Mouse (Mus musculus) megakaryocyte, embryonic 14.5 days (primary cell): ENCODE data around the gene Arpc5l.

Experiments used
- FLI1 ChIP-seq: IDR thresholded peaks from 2 replicates; pipeline ENCODE4 v1.6.1; 2012; ENCODE audit warnings: low read length, inconsistent platforms, mixed read lengths
- GATA1 ChIP-seq: IDR thresholded peaks from 3 replicates; pipeline ENCODE4 v1.6.1; 2012; ENCODE audit warnings: mixed read lengths, low read length, inconsistent platforms, borderline replicate concordance

DNA sequence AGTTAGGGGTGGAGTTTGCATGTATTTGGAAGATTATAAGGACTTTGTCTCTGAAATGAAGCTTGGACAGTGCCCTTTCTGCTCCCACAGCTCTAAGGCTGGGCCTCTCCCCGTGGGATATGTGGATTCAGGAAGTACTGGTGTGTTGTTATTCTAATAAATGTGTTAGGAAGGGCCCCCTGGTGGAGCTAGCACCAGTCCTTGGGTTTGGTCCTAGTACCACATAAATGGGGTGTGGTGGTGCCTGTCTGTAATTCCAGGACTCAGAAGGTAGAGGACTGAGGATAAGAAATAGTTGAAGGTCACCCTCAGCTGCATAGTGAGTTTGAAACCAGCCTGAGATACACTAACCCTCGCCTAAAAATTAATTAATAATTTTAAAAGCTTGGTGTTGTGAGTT is 31.9 kb upstream of the Arpc5l start:
- TF ChIP-seq GATA1 (no peak), FLI1 (no peak)
